Mouse (Mus musculus): ENCODE measurements at regions not wholly inside any gene's neighbourhood (a gene's known extent, or its start where the extent isn't known, plus 50 kb on each side); places are given as distances from the start of the nearest gene placed in this dataset.
A peak's percentile ranks its signal among the peaks of the same experiment; 100 is the strongest.

- Histone ChIP-seq H3K4me3 (ENCODE audit: low read length) (no peak overlapping the region), H3K27me3 (ENCODE audit: insufficient read depth, low read length) (no peaks in the 10 kb centered on the region; the same call in 1 of the 2 replicates), H3K36me3 (ENCODE audit: insufficient read depth, low read length) (no peaks in the 10 kb centered on the region), H3K27ac (no peak overlapping the region), H3K4me2 (ENCODE audit: low read depth, low read length) (no peak overlapping the region), H3K4me1 (ENCODE audit: insufficient read depth, low read length) (peaks cover 2% of the 10 kb centered on the region; the same call in 1 of the 2 replicates), H3K9ac (replicated peaks; ENCODE audit: low read length) (no peak overlapping the region), H3K9me3 (ENCODE audit: low read length) (no peaks in the 10 kb centered on the region)
- no peak for TF ChIP-seq CTCF (IDR thresholded peaks at IDR 0.05; ENCODE audit: low read depth)
- DNase-seq (ENCODE audit: low spot score), result peak; percentile 17
- ATAC-seq, result no peak
- 49% methylated on average over 8 of the region's 8 CpGs for WGBS
These were observed 292.6 kb downstream of the Vrk1 start for GRCm38 (mm10) chr12:106302617-106303016.

GRCm38 (mm10) chr12:106308291-106308955 is 298.4 kb downstream of the Vrk1 start:
- H3K36me3 ChIP-seq (ENCODE audit: insufficient read depth, low read length), result no peaks in the 10 kb centered on the region
- no peak for DNase-seq (ENCODE audit: low spot score)
- H3K4me3 ChIP-seq (ENCODE audit: low read length), result no peak overlapping the region
- peaks cover 3% of the 10 kb centered on the region; the same call in 1 of the 2 replicates for H3K4me1 ChIP-seq (ENCODE audit: insufficient read depth, low read length)
- TF ChIP-seq CTCF (IDR thresholded peaks at IDR 0.05; ENCODE audit: low read depth), result no peak
- WGBS, result 76% methylated on average over 12 of the region's 12 CpGs
- no peak overlapping the region for H3K4me2 ChIP-seq (ENCODE audit: low read depth, low read length)
- H3K27me3 ChIP-seq (ENCODE audit: insufficient read depth, low read length), result peaks cover 21% of the 10 kb centered on the region; the same call in 1 of the 2 replicates
- H3K27ac ChIP-seq, result no peak overlapping the region
- H3K9me3 ChIP-seq (ENCODE audit: low read length), result no peaks in the 10 kb centered on the region
- H3K9ac ChIP-seq (replicated peaks; ENCODE audit: low read length), result no peak overlapping the region
- ATAC-seq, result no peak

GRCm38 (mm10) chr12:106308956-106309610 is 299.1 kb downstream of the Vrk1 start:
- ATAC-seq (no peak), DNase-seq (ENCODE audit: low spot score) (no peak)
- 69% methylated on average over 25 of the region's 25 CpGs for WGBS
- Histone ChIP-seq H3K36me3 (ENCODE audit: insufficient read depth, low read length) (no peaks in the 10 kb centered on the region), H3K4me1 (ENCODE audit: insufficient read depth, low read length) (peaks cover 3% of the 10 kb centered on the region; the same call in 1 of the 2 replicates), H3K27ac (no peak overlapping the region), H3K4me3 (ENCODE audit: low read length) (no peak overlapping the region), H3K9ac (replicated peaks; ENCODE audit: low read length) (no peak overlapping the region), H3K27me3 (ENCODE audit: insufficient read depth, low read length) (peaks cover 22% of the 10 kb centered on the region; the same call in 1 of the 2 replicates), H3K4me2 (ENCODE audit: low read depth, low read length) (no peak overlapping the region), H3K9me3 (ENCODE audit: low read length) (no peaks in the 10 kb centered on the region)
- no peak for TF ChIP-seq CTCF (IDR thresholded peaks at IDR 0.05; ENCODE audit: low read depth)

- Histone ChIP-seq H3K36me3 (ENCODE audit: insufficient read depth, low read length) (no peaks in the 10 kb centered on the region), H3K4me2 (ENCODE audit: low read depth, low read length) (peak overlapping the region; percentile 83), H3K27ac (no peak overlapping the region), H3K27me3 (ENCODE audit: insufficient read depth, low read length) (peaks cover 22% of the 10 kb centered on the region; the same call in 1 of the 2 replicates), H3K4me3 (ENCODE audit: low read length) (peak overlapping the region; percentile 42), H3K9me3 (ENCODE audit: low read length) (no peaks in the 10 kb centered on the region), H3K4me1 (ENCODE audit: insufficient read depth, low read length) (peaks cover 3% of the 10 kb centered on the region; the same call in 1 of the 2 replicates), H3K9ac (replicated peaks; ENCODE audit: low read length) (no peak overlapping the region)
- 30% methylated on average over 6 of the region's 6 CpGs for WGBS
- ATAC-seq (no peak), DNase-seq (ENCODE audit: low spot score) (no peak)
- TF ChIP-seq CTCF (IDR thresholded peaks at IDR 0.05; ENCODE audit: low read depth), result no peak
These were observed 300.1 kb downstream of the Vrk1 start for GRCm38 (mm10) chr12:106310171-106310570.

GRCm38 (mm10) chr12:106310585-106311319 is 300.7 kb downstream of the Vrk1 start:
- H3K36me3 ChIP-seq (ENCODE audit: insufficient read depth, low read length), result no peaks in the 10 kb centered on the region
- H3K9ac ChIP-seq (replicated peaks; ENCODE audit: low read length), result peak overlapping the region; percentile 38
- peak; percentile 37 for TF ChIP-seq CTCF (IDR thresholded peaks at IDR 0.05; ENCODE audit: low read depth)
- no peak overlapping the region for H3K27ac ChIP-seq
- peaks cover 3% of the 10 kb centered on the region; the same call in 1 of the 2 replicates for H3K4me1 ChIP-seq (ENCODE audit: insufficient read depth, low read length)
- peak overlapping the region; percentile 83 for H3K4me2 ChIP-seq (ENCODE audit: low read depth, low read length)
- DNase-seq (ENCODE audit: low spot score), result peak; percentile 37
- H3K27me3 ChIP-seq (ENCODE audit: insufficient read depth, low read length), result peaks cover 23% of the 10 kb centered on the region; the same call in 1 of the 2 replicates
- 2% methylated on average over 34 of the region's 34 CpGs for WGBS
- ATAC-seq, result no peak
- no peaks in the 10 kb centered on the region for H3K9me3 ChIP-seq (ENCODE audit: low read length)
- peak overlapping the region; percentile 42 for H3K4me3 ChIP-seq (ENCODE audit: low read length)

- DNase-seq (ENCODE audit: low spot score) (no peak), ATAC-seq (no peak)
- WGBS, result 33% methylated on average over 7 of the region's 7 CpGs
- Histone ChIP-seq H3K9ac (replicated peaks; ENCODE audit: low read length) (no peak overlapping the region; the same call in 1 of the 2 replicates), H3K4me3 (ENCODE audit: low read length) (peak overlapping the region; percentile 42), H3K27me3 (ENCODE audit: insufficient read depth, low read length) (peaks cover 26% of the 10 kb centered on the region; the same call in 1 of the 2 replicates), H3K9me3 (ENCODE audit: low read length) (no peaks in the 10 kb centered on the region), H3K4me1 (ENCODE audit: insufficient read depth, low read length) (peaks cover 3% of the 10 kb centered on the region; the same call in 1 of the 2 replicates), H3K27ac (no peak overlapping the region), H3K36me3 (ENCODE audit: insufficient read depth, low read length) (no peaks in the 10 kb centered on the region), H3K4me2 (ENCODE audit: low read depth, low read length) (peak overlapping the region; percentile 83)
- TF ChIP-seq CTCF (IDR thresholded peaks at IDR 0.05; ENCODE audit: low read depth), result no peak
These were observed 301.3 kb downstream of the Vrk1 start for GRCm38 (mm10) chr12:106311320-106311825.

Data from hindbrain, postnatal 0 days (tissue).